Mouse (Mus musculus): ENCODE measurements around the gene Ly6g5b.

- TF ChIP-seq CTCF (IDR thresholded peaks at IDR 0.05; ENCODE audit: low read depth): no peak
- TF ChIP-seq EP300 (IDR thresholded peaks at IDR 0.05; ENCODE audit: low read depth): no peak
These were observed 39.4 kb upstream of the Ly6g5b start for GRCm38 (mm10) chr17:35154616-35155015.

Data from heart, postnatal 0 days (tissue).